Mouse (Mus musculus) limb, embryonic 12.5 days (tissue): ENCODE results near the gene Acsbg1. TPM values are rescaled to one million over a fixed set of nuclear protein-coding genes. Genes with fewer than 3 reads are reported as not detected.

Source experiments
- ATAC-seq: fragments of 200-750 bp; cut with Nextera tagmentation; 2 replicates; pipeline ENCODE4 v1.8.0; 2017; ENCODE audit warnings: low read depth, moderate TSS enrichment; ENCODE audit not compliant: insufficient number of reproducible peaks, insufficient read depth, low FRiP score, low TSS enrichment
- H3K27ac ChIP-seq: fragments of 300-500 bp; sonication (generic); 2 replicates; pipeline ENCODE4 v1.5.1; 2016; ENCODE audit warnings: mild to moderate bottlenecking, moderate library complexity
- H3K27me3 ChIP-seq: fragments of 300-500 bp; sonication (generic); 2 replicates; pipeline ENCODE4 v1.6.1; 2016; ENCODE audit warnings: mild to moderate bottlenecking, moderate library complexity
- H3K36me3 ChIP-seq: fragments of 300-500 bp; sonication (generic); 2 replicates; pipeline ENCODE4 v1.6.1; 2016; ENCODE audit warnings: mild to moderate bottlenecking, moderate library complexity
- H3K4me1 ChIP-seq: fragments of 300-500 bp; sonication (generic); replicated peaks from 2 replicates; pipeline ENCODE4 v1.6.1; 2016
- H3K4me2 ChIP-seq: fragments of 300-500 bp; sonication (generic); 2 replicates; pipeline ENCODE4 v1.6.1; 2016; ENCODE audit warnings: mild to moderate bottlenecking, moderate library complexity
- H3K4me3 ChIP-seq: fragments of 300-500 bp; sonication (generic); replicated peaks from 2 replicates; pipeline ENCODE4 v1.5.1; 2016; ENCODE audit warnings: mild to moderate bottlenecking
- H3K9ac ChIP-seq: fragments of 300-500 bp; sonication (generic); replicated peaks from 2 replicates; pipeline ENCODE4 v1.6.1; 2016; ENCODE audit warnings: mild to moderate bottlenecking, moderate library complexity
- H3K9me3 ChIP-seq: fragments of 300-500 bp; sonication (generic); 2 replicates; pipeline ENCODE4 v1.6.1; 2016; ENCODE audit warnings: mild to moderate bottlenecking, moderate library complexity
- WGBS: fragments of 180-500 bp; shearing (Covaris S2); methylation state at CpG from one replicate; pipeline ENCODE4 v1.1.7; 2016; 5-methylcytosine and 5-hydroxymethylcytosine counted together
- polyA plus RNA-seq: library from polyadenylated mRNA; unstranded; fragments of >200 nt; fragmentation: Nextera tagmentation; extraction: Ambion mirVana; gene quantifications from 2 replicates; pipeline ENCODE4 v1.2.1, GENCODE M21; 2016

Gene Acsbg1
- polyA plus RNA-seq, 1 experiment from 2014 or later: 0.20 TPM

- no peak overlapping the region for H3K9ac ChIP-seq
- H3K36me3 ChIP-seq: no peaks in the 10 kb centered on the region
- ATAC-seq: no peak
- H3K4me1 ChIP-seq: no peaks in the 10 kb centered on the region
- H3K27me3 ChIP-seq: no peaks in the 10 kb centered on the region
- H3K27ac ChIP-seq: no peak overlapping the region
- no peak overlapping the region for H3K4me3 ChIP-seq
- H3K9me3 ChIP-seq: no peaks in the 10 kb centered on the region
- 68% methylated on average over 4 of the region's 4 CpGs for WGBS
- H3K4me2 ChIP-seq: no peak overlapping the region
Measured at GRCm38 (mm10) chr9:54668455-54668854, 6.8 kb upstream of the Acsbg1 start.

DNA sequence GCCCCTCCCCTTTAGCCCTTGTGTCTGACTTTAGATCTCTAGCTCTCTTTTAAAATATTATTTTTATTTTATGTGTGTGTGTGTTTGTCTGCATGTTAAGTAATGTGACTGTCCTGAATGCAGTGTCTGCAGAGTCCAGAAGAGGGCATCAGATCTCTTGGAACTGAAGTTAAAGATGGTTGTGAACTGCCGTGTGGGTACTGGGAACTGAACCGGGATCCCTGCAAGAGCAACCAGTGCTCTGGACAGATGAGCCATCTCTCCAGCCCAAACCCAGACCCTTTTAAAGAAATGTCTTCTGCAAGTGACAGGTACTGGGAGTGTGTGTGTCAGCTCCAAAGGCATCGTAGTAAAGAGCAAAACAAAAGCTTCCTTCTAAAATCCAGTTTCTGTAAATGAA is 4.4 kb upstream of the Acsbg1 start:
- WGBS: 90% methylated on average over 3 of the region's 3 CpGs
- no peak for ATAC-seq
- Histone ChIP-seq H3K9ac (no peak overlapping the region), H3K4me1 (peaks cover 10% of the 10 kb centered on the region), H3K27ac (no peak overlapping the region), H3K9me3 (no peaks in the 10 kb centered on the region), H3K4me2 (no peak overlapping the region), H3K4me3 (no peak overlapping the region), H3K27me3 (no peaks in the 10 kb centered on the region), H3K36me3 (no peaks in the 10 kb centered on the region)

DNA sequence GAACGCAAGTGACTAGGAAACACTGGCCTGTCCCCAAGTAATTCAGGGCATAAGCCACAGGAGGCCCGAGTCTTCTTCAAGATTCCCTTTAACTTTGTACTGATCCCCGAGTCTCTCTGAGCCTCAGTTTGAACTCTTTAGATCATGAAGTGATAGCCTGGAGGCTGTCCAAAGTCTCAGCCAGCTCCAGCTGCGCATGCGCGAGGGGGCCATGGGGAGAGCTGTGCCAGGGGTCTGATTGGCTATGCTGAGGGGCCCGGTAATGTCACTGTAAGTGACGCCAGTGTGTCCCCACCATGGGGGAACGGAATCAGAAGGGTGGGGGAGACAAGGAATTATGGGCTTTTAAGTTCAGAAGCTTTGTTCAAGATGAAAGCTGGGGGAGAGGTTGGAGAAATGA is 2.7 kb upstream of the Acsbg1 start:
- H3K27me3 ChIP-seq: no peaks in the 10 kb centered on the region
- H3K27ac ChIP-seq: no peak overlapping the region
- no peak overlapping the region for H3K9ac ChIP-seq
- no peaks in the 10 kb centered on the region for H3K9me3 ChIP-seq
- H3K4me2 ChIP-seq: no peak overlapping the region
- no peak overlapping the region for H3K4me3 ChIP-seq
- 83% methylated on average over 9 of the region's 9 CpGs for WGBS
- no peak for ATAC-seq
- no peaks in the 10 kb centered on the region for H3K36me3 ChIP-seq
- H3K4me1 ChIP-seq: peaks cover 10% of the 10 kb centered on the region

GRCm38 (mm10) chr9:54658773-54659172 is 2.9 kb downstream of the Acsbg1 start:
- no peaks in the 10 kb centered on the region for H3K27me3 ChIP-seq
- H3K4me1 ChIP-seq: peaks cover 10% of the 10 kb centered on the region
- no peaks in the 10 kb centered on the region for H3K9me3 ChIP-seq
- no peak overlapping the region for H3K4me2 ChIP-seq
- ATAC-seq: no peak
- H3K27ac ChIP-seq: no peak overlapping the region
- H3K9ac ChIP-seq: no peak overlapping the region
- no peak overlapping the region for H3K4me3 ChIP-seq
- H3K36me3 ChIP-seq: no peaks in the 10 kb centered on the region
- 79% methylated on average over 6 of the region's 6 CpGs for WGBS

DNA sequence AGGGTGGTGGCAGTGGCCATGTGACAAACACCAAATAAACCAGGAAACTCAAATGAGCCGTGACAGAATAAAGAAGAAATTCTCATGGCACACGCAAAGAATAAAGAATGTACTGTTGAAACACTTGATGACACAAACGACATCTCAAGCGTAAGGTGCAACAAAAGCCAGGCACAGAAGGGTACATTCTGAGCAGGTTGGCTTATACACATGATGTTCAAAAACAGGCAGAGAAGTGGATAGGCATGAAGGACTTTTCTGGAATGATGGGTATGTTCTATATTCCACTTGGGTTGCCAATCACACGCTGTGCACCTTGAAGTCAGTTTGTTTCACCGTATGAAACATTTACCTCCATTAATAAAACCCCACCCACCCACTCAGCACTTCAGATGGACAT is 5.3 kb downstream of the Acsbg1 start:
- 90% methylated on average over 6 of the region's 6 CpGs for WGBS
- no peaks in the 10 kb centered on the region for H3K27me3 ChIP-seq
- H3K4me3 ChIP-seq: no peak overlapping the region
- ATAC-seq: no peak
- no peak overlapping the region for H3K9ac ChIP-seq
- H3K27ac ChIP-seq: no peak overlapping the region
- H3K4me1 ChIP-seq: peaks cover 1% of the 10 kb centered on the region
- H3K36me3 ChIP-seq: no peaks in the 10 kb centered on the region
- no peaks in the 10 kb centered on the region for H3K9me3 ChIP-seq
- H3K4me2 ChIP-seq: no peak overlapping the region

- no peak overlapping the region for H3K4me3 ChIP-seq
- H3K27me3 ChIP-seq: no peaks in the 10 kb centered on the region
- ATAC-seq: no peak
- WGBS: 83% methylated on average over 2 of the region's 2 CpGs
- H3K4me1 ChIP-seq: no peaks in the 10 kb centered on the region
- H3K4me2 ChIP-seq: no peak overlapping the region
- no peaks in the 10 kb centered on the region for H3K9me3 ChIP-seq
- H3K36me3 ChIP-seq: no peaks in the 10 kb centered on the region
- no peak overlapping the region for H3K9ac ChIP-seq
- H3K27ac ChIP-seq: no peak overlapping the region
Measured at GRCm38 (mm10) chr9:54655846-54656245, 5.8 kb downstream of the Acsbg1 start.

DNA sequence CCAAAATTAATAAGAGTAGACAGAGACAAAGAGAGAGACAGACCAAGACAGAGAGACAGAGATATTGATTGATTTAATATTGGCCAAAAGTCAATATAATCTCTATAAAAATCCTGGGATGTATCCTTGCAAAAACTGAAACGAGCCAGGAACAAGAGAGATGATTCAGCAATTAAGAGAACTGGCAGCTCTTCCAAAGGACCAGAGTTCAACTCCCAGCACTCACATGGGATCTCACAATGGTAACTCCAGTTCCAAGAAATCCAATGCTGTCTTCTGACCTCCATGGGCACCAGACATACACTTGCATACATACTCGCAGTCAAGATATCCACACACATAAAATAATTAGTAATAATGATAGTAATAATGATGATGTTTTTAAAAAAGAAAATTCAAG is 8.9 kb downstream of the Acsbg1 start:
- no peak overlapping the region for H3K4me2 ChIP-seq
- no peak overlapping the region for H3K27ac ChIP-seq
- no peak overlapping the region for H3K9ac ChIP-seq
- no peaks in the 10 kb centered on the region for H3K27me3 ChIP-seq
- no peaks in the 10 kb centered on the region for H3K36me3 ChIP-seq
- H3K4me1 ChIP-seq: no peaks in the 10 kb centered on the region
- no peak overlapping the region for H3K4me3 ChIP-seq
- H3K9me3 ChIP-seq: no peaks in the 10 kb centered on the region
- no peak for ATAC-seq
- 84% methylated on average over 2 of the region's 2 CpGs for WGBS

DNA sequence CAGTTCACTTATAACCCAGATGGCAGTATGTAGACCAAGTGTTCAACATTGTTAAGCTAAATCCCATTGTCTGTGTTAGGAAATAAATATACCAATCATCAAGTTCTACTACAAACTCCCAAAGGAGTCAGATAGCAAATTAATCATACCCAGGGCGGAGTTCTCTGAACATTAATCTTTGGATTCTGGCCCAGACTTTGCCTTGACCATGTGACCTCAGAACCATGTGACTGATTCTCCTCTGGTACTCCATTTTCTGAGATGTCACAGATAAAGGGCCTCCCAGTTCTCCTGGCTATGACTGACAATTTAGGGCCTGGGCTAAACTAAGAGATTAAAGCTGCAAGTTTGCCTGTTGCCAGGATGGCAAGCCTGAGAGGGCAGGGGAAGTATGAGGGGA is 12.3 kb downstream of the Acsbg1 start:
- Histone ChIP-seq H3K36me3 (no peaks in the 10 kb centered on the region), H3K27me3 (no peaks in the 10 kb centered on the region), H3K27ac (no peak overlapping the region), H3K9me3 (no peaks in the 10 kb centered on the region), H3K4me1 (no peaks in the 10 kb centered on the region), H3K4me2 (no peak overlapping the region), H3K4me3 (no peak overlapping the region), H3K9ac (no peak overlapping the region)
- 91% methylated on average over 1 of the region's 1 CpGs for WGBS
- no peak for ATAC-seq

DNA sequence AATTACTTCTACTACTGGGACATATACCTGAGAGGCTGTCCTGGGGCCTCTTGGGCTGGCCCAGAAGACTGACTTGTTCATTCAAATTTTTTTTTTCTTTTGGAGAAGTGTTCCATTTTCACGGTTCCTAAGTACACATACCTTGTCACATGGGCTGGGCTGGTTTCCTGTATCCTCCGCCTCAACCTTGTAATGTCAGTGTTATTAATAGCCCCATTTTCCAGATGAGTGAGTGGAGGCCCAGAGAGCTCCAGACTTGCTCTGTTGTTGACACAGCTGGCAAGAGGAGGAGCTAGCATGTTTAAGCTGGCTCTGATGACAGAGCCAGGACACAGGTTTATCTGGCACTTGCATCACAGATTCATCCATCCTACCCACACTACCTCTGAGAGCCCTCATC is 14.2 kb downstream of the Acsbg1 start:
- Histone ChIP-seq H3K9ac (no peak overlapping the region), H3K36me3 (no peaks in the 10 kb centered on the region), H3K4me3 (no peak overlapping the region), H3K4me1 (no peaks in the 10 kb centered on the region), H3K27me3 (no peaks in the 10 kb centered on the region), H3K4me2 (no peak overlapping the region), H3K9me3 (no peaks in the 10 kb centered on the region), H3K27ac (no peak overlapping the region)
- ATAC-seq: no peak
- 73% methylated on average over 2 of the region's 2 CpGs for WGBS

- H3K4me3 ChIP-seq: no peak overlapping the region
- H3K36me3 ChIP-seq: no peaks in the 10 kb centered on the region
- WGBS: 73% methylated on average over 9 of the region's 9 CpGs
- H3K4me1 ChIP-seq: no peaks in the 10 kb centered on the region
- no peak overlapping the region for H3K27ac ChIP-seq
- H3K27me3 ChIP-seq: no peaks in the 10 kb centered on the region
- no peaks in the 10 kb centered on the region for H3K9me3 ChIP-seq
- no peak for ATAC-seq
- H3K4me2 ChIP-seq: no peak overlapping the region
- no peak overlapping the region for H3K9ac ChIP-seq
Measured at GRCm38 (mm10) chr9:54646252-54646651, 15.4 kb downstream of the Acsbg1 start.

DNA sequence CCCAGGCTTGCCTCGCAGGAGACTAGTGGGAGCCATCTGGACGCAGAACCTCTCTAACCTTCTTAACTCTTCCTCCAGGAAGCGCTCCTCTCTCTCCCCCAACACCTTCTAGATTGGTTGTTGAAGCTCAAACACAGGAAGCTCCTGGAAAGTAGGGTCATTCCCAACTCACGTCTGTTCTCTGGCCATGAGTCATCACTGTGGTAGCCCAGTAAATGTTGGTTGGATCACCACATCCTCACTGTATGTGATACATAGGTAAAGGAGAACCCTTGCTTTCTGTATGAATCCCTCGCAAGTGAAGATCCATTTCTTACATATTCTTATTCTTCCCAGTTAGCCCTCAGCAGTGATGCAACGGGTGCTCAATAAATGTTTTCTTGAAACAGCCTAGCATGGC is 16.1 kb downstream of the Acsbg1 start:
- WGBS: 85% methylated on average over 6 of the region's 6 CpGs
- no peaks in the 10 kb centered on the region for H3K4me1 ChIP-seq
- no peak overlapping the region for H3K9ac ChIP-seq
- no peak overlapping the region for H3K27ac ChIP-seq
- H3K36me3 ChIP-seq: no peaks in the 10 kb centered on the region
- H3K4me3 ChIP-seq: no peak overlapping the region
- no peaks in the 10 kb centered on the region for H3K27me3 ChIP-seq
- no peaks in the 10 kb centered on the region for H3K9me3 ChIP-seq
- no peak for ATAC-seq
- no peak overlapping the region for H3K4me2 ChIP-seq

DNA sequence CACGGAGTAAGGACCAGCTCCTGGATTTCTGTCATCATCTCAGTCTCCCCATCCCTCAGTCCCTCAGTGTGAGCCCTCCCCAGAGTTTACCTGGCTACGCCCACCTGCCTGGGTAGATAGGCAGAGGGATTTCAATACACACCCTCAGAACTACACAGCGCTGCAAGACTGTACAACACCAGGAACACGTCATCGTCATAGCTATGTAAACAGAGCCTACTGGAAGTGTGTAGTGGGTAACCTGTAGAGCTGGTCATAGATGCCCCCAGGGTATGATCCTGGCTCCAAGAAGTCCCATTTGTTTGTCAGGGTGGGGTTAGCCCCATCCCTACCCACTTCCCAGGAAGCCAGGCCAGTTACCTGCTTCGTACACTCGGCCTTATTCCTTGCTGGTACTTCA is 18.5 kb downstream of the Acsbg1 start:
- Histone ChIP-seq H3K27me3 (no peaks in the 10 kb centered on the region), H3K9me3 (no peaks in the 10 kb centered on the region), H3K4me1 (no peaks in the 10 kb centered on the region), H3K4me3 (no peak overlapping the region), H3K36me3 (no peaks in the 10 kb centered on the region), H3K27ac (no peak overlapping the region), H3K9ac (no peak overlapping the region), H3K4me2 (no peak overlapping the region)
- ATAC-seq: no peak
- WGBS: 91% methylated on average over 7 of the region's 7 CpGs
